Mouse (Mus musculus) limb, embryonic 14.5 days (tissue): ENCODE data around the gene Car5a. TPM values are rescaled to one million over a fixed set of nuclear protein-coding genes. Genes with fewer than 3 reads are reported as not detected.

Experiments
- ATAC-seq: fragments of 200-750 bp; cut with Nextera tagmentation; 2 replicates; pipeline ENCODE4 v1.8.0; 2017; ENCODE audit warnings: low read depth, moderate number of reproducible peaks, moderate TSS enrichment; ENCODE audit not compliant: low FRiP score
- DNase-seq: peaks from one replicate; pipeline ENCODE4 v3.0.0-alpha.2; 2015; ENCODE audit warnings: low spot score
- H3K27ac ChIP-seq: fragments of 300-500 bp; sonication (generic); replicated peaks from 2 replicates; pipeline ENCODE4 v1.5.1; 2014; ENCODE audit warnings: low read depth, mild to moderate bottlenecking, low read length, moderate library complexity, mixed read lengths
- H3K27me3 ChIP-seq: fragments of 300-500 bp; sonication (generic); 2 replicates; pipeline ENCODE4 v1.6.1; 2014; ENCODE audit warnings: low read length, mixed read lengths; ENCODE audit not compliant: control insufficient read depth, insufficient read depth
- H3K36me3 ChIP-seq: fragments of 300-500 bp; sonication (generic); 2 replicates; pipeline ENCODE4 v1.6.1; 2014; ENCODE audit warnings: mild to moderate bottlenecking, low read length, moderate library complexity, mixed read lengths; ENCODE audit not compliant: control insufficient read depth, insufficient read depth
- H3K4me1 ChIP-seq: fragments of 300-500 bp; sonication (generic); 2 replicates; pipeline ENCODE4 v1.6.1; 2014; ENCODE audit warnings: antibody characterized with exemption, low read length, mixed read lengths; ENCODE audit not compliant: control insufficient read depth, insufficient read depth
- H3K4me2 ChIP-seq: fragments of 300-500 bp; sonication (generic); replicated peaks from 2 replicates; pipeline ENCODE4 v1.6.1; 2014; ENCODE audit warnings: low read depth, mild to moderate bottlenecking, low read length, moderate library complexity; ENCODE audit not compliant: severe bottlenecking
- H3K4me3 ChIP-seq: fragments of 300-500 bp; sonication (generic); replicated peaks from 2 replicates; pipeline ENCODE4 v1.5.1; 2014; ENCODE audit warnings: low read length
- H3K9ac ChIP-seq: fragments of 300-500 bp; sonication (generic); 2 replicates; pipeline ENCODE4 v1.6.1; 2014; ENCODE audit warnings: mild to moderate bottlenecking, low read depth, low read length, moderate library complexity; ENCODE audit not compliant: severe bottlenecking
- H3K9me3 ChIP-seq: fragments of 300-500 bp; sonication (generic); 2 replicates; pipeline ENCODE4 v1.6.1; 2016; ENCODE audit warnings: low read length; ENCODE audit not compliant: control insufficient read depth
- POLR2A ChIP-seq: fragments of 200-500 bp; IDR thresholded peaks from 2 replicates; pipeline ENCODE4 v1.8.0; 2012; ENCODE audit warnings: inconsistent platforms, mild to moderate bottlenecking, moderate library complexity, borderline replicate concordance; ENCODE audit not compliant: insufficient read depth, insufficient read length; ENCODE audit errors: extremely low read depth
- WGBS: fragments of 180-500 bp; shearing (Covaris S2); extraction: QIAGEN DNeasy Blood & Tissue Kit; methylation state at CpG from one replicate; pipeline ENCODE4 v1.1.7; 2014; 5-methylcytosine and 5-hydroxymethylcytosine counted together
- polyA plus RNA-seq, 2 experiments: library from polyadenylated mRNA; depleted of rRNA in 1 of 2; stranded (reverse) in 1 of 2; unstranded in 1 of 2; fragments of >200 nt; fragmentation: Nextera tagmentation in 1 of 2; extraction: Ambion mirVana in 1 of 2; gene quantifications; 2 replicates each; pipeline versions ENCODE4 v1.2.1 to v1.2.3; 2012 to 2014

Gene Car5a
- polyA plus RNA-seq, 2 experiments: not detected

- no peak for TF ChIP-seq POLR2A
- no peak overlapping the region for H3K9ac ChIP-seq
- DNase-seq: no peak
- H3K36me3 ChIP-seq: peaks cover 34% of the 10 kb centered on the region
- no peak overlapping the region for H3K4me3 ChIP-seq
- no peak overlapping the region for H3K27ac ChIP-seq
- 47% methylated on average over 1 of the region's 1 CpGs for WGBS
- no peaks in the 10 kb centered on the region for H3K4me1 ChIP-seq
- H3K4me2 ChIP-seq: no peak overlapping the region
- ATAC-seq: no peak
- no peaks in the 10 kb centered on the region for H3K9me3 ChIP-seq
- no peaks in the 10 kb centered on the region for H3K27me3 ChIP-seq
These were observed 57.2 kb downstream of the Car5a start for GRCm38 (mm10) chr8:121887547-121887946.

DNA sequence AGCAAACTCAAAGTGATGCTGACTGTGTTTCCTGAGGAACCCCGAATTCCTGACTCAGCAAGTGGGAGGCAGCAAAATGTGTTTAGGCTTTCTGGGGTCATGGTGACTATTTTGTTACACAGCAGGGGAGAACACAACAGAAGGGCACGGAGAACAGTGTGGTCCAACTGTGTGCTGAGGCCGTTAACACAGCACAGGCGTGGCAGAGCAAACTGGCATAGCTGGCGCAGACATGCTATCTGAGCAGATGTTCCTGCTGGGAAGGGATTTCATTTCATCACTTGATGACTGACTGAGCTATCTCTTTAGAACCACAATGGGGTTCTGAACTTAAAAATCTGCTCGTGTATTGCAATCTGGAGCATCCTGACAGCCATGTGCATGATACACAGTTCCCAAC is 59.3 kb downstream of the Car5a start:
- H3K27ac ChIP-seq: no peak overlapping the region
- no peak overlapping the region for H3K9ac ChIP-seq
- DNase-seq: no peak
- no peaks in the 10 kb centered on the region for H3K9me3 ChIP-seq
- H3K4me3 ChIP-seq: no peak overlapping the region
- peaks cover 39% of the 10 kb centered on the region for H3K36me3 ChIP-seq
- H3K27me3 ChIP-seq: no peaks in the 10 kb centered on the region
- H3K4me1 ChIP-seq: 0 out of 2 replicates have a peak, but pooled peaks cover 3% of the 10 kb centered on the region
- no peak for ATAC-seq
- 85% methylated on average over 6 of the region's 6 CpGs for WGBS
- no peak for TF ChIP-seq POLR2A
- H3K4me2 ChIP-seq: no peak overlapping the region

DNA sequence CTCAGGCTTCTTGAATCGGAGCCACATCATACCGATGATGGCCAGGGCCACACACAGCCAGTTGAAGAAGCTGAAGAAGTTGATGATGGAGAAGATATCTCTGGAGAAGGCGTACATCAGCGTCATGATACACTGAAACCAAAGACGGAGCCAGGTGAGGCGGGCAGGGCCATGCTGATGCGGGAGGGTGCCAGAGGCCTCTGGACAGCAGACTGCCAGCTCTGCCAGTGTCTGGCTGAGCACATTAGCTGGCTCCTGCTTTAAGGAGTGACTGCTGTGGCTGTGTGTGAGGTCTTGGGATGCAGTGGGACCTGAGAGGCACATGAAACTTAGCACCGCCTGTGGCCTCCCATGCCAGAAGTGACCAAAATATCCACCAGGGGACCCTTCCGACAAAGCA is 59.7 kb downstream of the Car5a start:
- no peak overlapping the region for H3K4me2 ChIP-seq
- no peak for DNase-seq
- H3K27me3 ChIP-seq: no peaks in the 10 kb centered on the region
- TF ChIP-seq POLR2A: no peak
- no peak for ATAC-seq
- no peak overlapping the region for H3K9ac ChIP-seq
- H3K27ac ChIP-seq: no peak overlapping the region
- H3K36me3 ChIP-seq: peaks cover 39% of the 10 kb centered on the region
- 91% methylated on average over 9 of the region's 9 CpGs for WGBS
- no peaks in the 10 kb centered on the region for H3K9me3 ChIP-seq
- H3K4me3 ChIP-seq: no peak overlapping the region
- H3K4me1 ChIP-seq: 0 out of 2 replicates have a peak, but pooled peaks cover 3% of the 10 kb centered on the region

DNA sequence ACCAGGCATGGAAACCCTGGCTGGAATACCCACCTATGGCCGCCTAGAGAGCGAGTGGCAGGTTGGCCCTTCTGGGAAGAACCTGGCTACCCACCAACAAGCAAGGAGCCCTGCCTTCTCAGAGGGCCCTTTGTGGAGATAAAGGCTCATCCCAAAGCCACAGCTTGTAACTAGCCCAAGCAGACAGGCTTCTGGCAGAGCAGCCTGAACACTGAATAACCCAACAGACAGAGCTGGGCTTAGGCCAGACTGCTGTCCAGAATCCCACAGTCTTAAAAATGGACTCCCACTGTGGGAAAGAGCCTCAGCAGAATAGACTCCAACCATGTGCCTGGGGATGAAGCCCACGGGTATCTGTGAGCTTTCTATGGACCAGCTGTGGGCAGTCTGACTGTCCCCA is 60.5 kb downstream of the Car5a start:
- no peak for TF ChIP-seq POLR2A
- no peak overlapping the region for H3K9ac ChIP-seq
- WGBS: 87% methylated on average over 3 of the region's 3 CpGs
- H3K36me3 ChIP-seq: peaks cover 39% of the 10 kb centered on the region
- no peak overlapping the region for H3K4me2 ChIP-seq
- DNase-seq: no peak
- no peak overlapping the region for H3K4me3 ChIP-seq
- 0 out of 2 replicates have a peak, but pooled peaks cover 3% of the 10 kb centered on the region for H3K4me1 ChIP-seq
- no peak for ATAC-seq
- no peaks in the 10 kb centered on the region for H3K9me3 ChIP-seq
- H3K27ac ChIP-seq: no peak overlapping the region
- H3K27me3 ChIP-seq: no peaks in the 10 kb centered on the region

GRCm38 (mm10) chr8:121881921-121882320 is 62.8 kb downstream of the Car5a start:
- TF ChIP-seq POLR2A: no peak
- H3K36me3 ChIP-seq: peaks cover 35% of the 10 kb centered on the region

DNA sequence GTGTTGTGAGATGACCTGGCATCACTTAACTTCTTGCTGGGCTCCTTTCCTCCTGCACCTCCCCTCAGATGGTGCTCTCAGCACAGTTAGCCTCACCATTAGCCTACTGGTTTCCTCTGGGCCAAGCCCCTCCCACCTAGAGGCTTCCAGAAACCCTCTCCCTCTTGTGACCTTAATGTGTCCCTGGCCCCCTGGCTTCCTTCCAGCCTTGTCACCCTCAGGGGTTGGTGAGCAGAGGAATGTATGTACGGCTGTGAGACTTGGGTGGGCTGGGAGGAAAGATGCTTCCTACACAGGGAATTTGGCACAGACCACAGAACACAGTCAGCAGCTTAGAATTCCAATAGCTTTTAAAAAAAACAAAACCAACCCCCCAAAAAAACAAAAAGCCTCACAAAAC is 63.9 kb downstream of the Car5a start:
- peaks cover 28% of the 10 kb centered on the region for H3K36me3 ChIP-seq
- H3K27ac ChIP-seq: no peak overlapping the region
- H3K4me3 ChIP-seq: no peak overlapping the region
- TF ChIP-seq POLR2A: no peak
- whole genome bisulfite sequencing: 43% methylated on average over 1 of the region's 1 CpGs
- H3K9me3 ChIP-seq: no peaks in the 10 kb centered on the region
- ATAC-seq (no peak), DNase-seq (no peak)
- no peaks in the 10 kb centered on the region for H3K27me3 ChIP-seq
- H3K9ac ChIP-seq: no peak overlapping the region
- H3K4me1 ChIP-seq: 0 out of 2 replicates have a peak, but pooled peaks cover 3% of the 10 kb centered on the region
- no peak overlapping the region for H3K4me2 ChIP-seq

More at GRCm38 (mm10) chr8:121881921-121882320, 62.8 kb downstream of the Car5a start:
- no peaks in the 10 kb centered on the region for H3K27me3 ChIP-seq
- H3K4me3 ChIP-seq: no peak overlapping the region
- H3K4me1 ChIP-seq: 0 out of 2 replicates have a peak, but pooled peaks cover 3% of the 10 kb centered on the region
- no peak overlapping the region for H3K27ac ChIP-seq
- no peak overlapping the region for H3K4me2 ChIP-seq
- H3K9ac ChIP-seq: no peak overlapping the region
- DNase-seq: no peak
- no peaks in the 10 kb centered on the region for H3K9me3 ChIP-seq
- 94% methylated on average over 5 of the region's 5 CpGs for WGBS
- no peak for ATAC-seq
